26 mouse cellular contexts compared by ENCODE assay signal in the genomic region with DNA sequence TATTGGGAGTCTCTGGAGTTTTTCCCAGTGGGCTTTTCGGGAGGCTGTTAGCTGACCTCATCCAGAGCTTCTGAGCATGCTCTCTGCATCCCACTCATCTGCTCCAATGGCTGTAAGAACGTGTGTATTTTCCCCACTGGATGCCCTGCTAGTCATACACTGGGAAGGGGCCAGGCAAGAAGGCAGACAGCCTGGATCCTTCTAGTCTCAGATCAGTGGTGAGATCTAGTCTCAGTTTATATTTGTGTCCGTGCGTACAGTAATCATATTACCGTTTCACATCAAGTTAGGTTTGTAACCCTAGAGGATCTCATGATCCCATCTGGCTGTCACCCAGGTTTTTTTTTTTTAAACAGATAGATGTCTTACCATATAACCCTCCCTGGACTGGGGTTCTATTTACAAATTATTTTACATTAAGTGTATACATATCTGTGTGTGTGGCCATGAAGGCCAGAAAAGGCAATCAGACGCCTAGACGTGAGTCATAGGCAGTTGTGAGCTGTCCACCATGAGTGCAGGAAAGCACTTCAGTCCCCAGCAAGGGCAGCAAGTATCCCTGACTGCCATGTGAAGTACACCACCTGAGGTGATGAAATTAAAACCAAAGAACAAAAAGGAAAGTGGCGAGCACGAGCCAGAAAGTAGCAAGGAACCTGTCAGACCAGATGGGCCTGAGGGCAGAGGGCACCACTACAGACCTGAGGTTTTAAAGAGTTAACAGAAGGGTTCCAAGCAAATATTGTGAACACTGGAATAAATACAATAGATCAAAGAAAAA. TPM values are rescaled to one million over a fixed set of nuclear protein-coding genes. Genes with fewer than 3 reads are reported as not detected.
DNase-seq lines count a peak whose midpoint lies in the region; TF ChIP-seq lines count a peak whose summit lies in the region.
"Had no signal": no experiment of that assay in that cellular context is flagged by ENCODE, and none has a peak within 500 bp of the region (broad histone marks: within the 10 kb centered on the region; RNA-seq: fewer than 3 reads in every experiment).

No protein-coding gene starts in this region.

- H3K27ac ChIP-seq in gastrocnemius, adult 2 months, result peak overlapping the region; percentile 92
- H3K27ac ChIP-seq: embryonic facial prominence, embryonic 10.5 days; embryonic facial prominence, embryonic 15.5 days; forebrain, embryonic 13.5 days; heart, embryonic 13.5 days; hindbrain, embryonic 14.5 days; kidney, embryonic 15.5 days; liver, embryonic 15.5 days; macrophage had no signal

- intact Hi-C loops in gastrocnemius, adult 2 months (cut with DNase I), result no loop called here

- H3K4me3 ChIP-seq in gastrocnemius, adult 2 months, result peak overlapping the region; percentile 49
- H3K4me3 ChIP-seq: embryonic facial prominence, embryonic 10.5 days; embryonic facial prominence, embryonic 15.5 days; forebrain, embryonic 13.5 days; heart, embryonic 13.5 days; kidney, embryonic 15.5 days; liver, embryonic 15.5 days had no signal

- peak; percentile 71 for DNase-seq in gastrocnemius, adult 2 months
- no peak for DNase-seq in gastrocnemius, postnatal 10 days
- peak; percentile 69 to 81 for DNase-seq in lung, adult 18-20 months
- peak; percentile 24 for DNase-seq in lung, postnatal 10 days
- peak; percentile 67 for DNase-seq in skeletal muscle tissue, adult 2 months (ENCODE audit: low read depth, low spot score)
- no peak for DNase-seq in frontal cortex, postnatal 10 days (ENCODE audit: low spot score in 2 of 2)
- DNase-seq in spleen, postnatal 14 days (ENCODE audit: low spot score in 2 of 2), result no peak
- no peak for DNase-seq in testis, postnatal 14 days (ENCODE audit: low spot score)
- DNase-seq: adrenal gland, postnatal 14 days; cerebellum, adult 11-12 months; cerebellum, postnatal 14 days; heart, postnatal 10 days; kidney, postnatal 36 days; layer of hippocampus, postnatal 36 days; liver; right cerebral cortex, postnatal 4 days; thymus, adult 18-20 months; thymus, postnatal 25 days had no signal

- TF ChIP-seq CTCF in gastrocnemius, adult 2 months (IDR thresholded peaks at IDR 0.05), result no peak

RNA-seq across cellular contexts. Expression of a gene that starts 11.4 kb away (rescaled TPM):
- total RNA-seq in gastrocnemius, adult 2 months (2021), result 10 to 100 TPM; 76.3 to 92.0 TPM
- 10 to 100 TPM; 37.9 to 41.5 TPM for total RNA-seq in gastrocnemius, postnatal 10 days (2021)

RNA-seq across cellular contexts. Expression of a gene that starts 32.2 kb away (rescaled TPM):
- 1 to 10 TPM; 2.1 to 3.0 TPM for total RNA-seq in gastrocnemius, adult 2 months (2021)
- total RNA-seq in gastrocnemius, postnatal 10 days (2021), result 1 to 10 TPM; 5.6 to 6.1 TPM

RNA-seq across cellular contexts. Expression of a gene that starts 37.4 kb away (rescaled TPM):
- 1 to 10 TPM; 1.6 to 2.5 TPM for total RNA-seq in gastrocnemius, adult 2 months (2021)
- total RNA-seq in gastrocnemius, postnatal 10 days (2021), result 1 to 10 TPM; 4.9 to 6.4 TPM

RNA-seq across cellular contexts. Expression of a gene that starts 55.1 kb away (rescaled TPM):
- under 1 TPM; 0.67 to 0.92 TPM for total RNA-seq in gastrocnemius, adult 2 months (2021)
- total RNA-seq in gastrocnemius, postnatal 10 days (2021), result 1 to 10 TPM; 1.3 to 1.7 TPM

Comparison
In these comparisons a context has a peak if more than half of its experiments do, and no peak if none do; other contexts are left out.
1. DNase-seq: peak in gastrocnemius, adult 2 months (single experiment), lung, adult 18-20 months (2 of 2), lung, postnatal 10 days (single experiment) and skeletal muscle tissue, adult 2 months (single experiment); none in gastrocnemius, postnatal 10 days (single experiment), frontal cortex, postnatal 10 days (0 of 2), spleen, postnatal 14 days (0 of 2) and testis, postnatal 14 days (single experiment).